In the genomic region with DNA sequence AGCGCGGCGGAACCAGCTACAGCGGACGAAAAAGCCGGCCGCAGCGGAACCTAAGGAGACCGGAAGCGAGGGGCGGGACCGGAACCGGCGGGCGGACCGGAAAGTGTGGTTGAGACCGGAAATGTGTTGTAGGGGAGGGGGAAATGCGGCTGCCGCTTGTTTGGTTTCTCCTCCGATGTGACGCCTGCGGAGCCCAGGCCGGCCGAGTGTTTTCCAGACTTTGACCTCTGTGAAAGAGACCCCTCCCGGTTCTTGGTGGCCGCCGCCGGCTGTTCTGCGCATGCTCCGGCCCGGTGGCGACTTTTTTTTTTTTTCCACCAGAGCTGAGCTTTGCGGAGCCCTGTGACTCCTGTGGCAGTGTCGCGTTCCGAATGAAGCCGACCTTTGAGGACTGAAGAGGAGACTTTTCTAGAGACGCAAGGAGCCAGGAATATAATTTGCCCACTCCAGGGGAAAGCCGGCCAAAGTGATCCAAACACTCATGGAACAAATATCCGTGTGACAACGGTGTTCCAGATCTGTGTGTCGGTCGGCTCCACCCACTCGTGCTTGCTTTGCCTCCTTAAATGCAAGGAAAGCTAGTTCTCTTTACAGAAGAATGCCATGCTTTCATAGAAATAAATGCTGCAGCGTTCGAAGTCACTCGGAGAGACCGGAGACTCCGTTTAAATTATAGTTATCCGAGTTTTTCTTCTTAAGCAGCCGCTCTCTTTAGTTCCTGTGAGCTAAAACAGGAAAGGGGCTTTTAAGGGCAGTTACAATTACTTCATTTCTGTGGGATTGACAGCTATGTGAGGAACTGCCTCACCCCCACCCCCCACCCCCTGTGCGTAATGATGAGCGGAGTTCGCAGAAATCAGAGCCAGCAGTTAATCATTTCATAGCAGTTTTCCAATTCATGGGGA, we compare ENCODE assay signal across 7 mouse cellular contexts. TPM values are rescaled to one million over a fixed set of nuclear protein-coding genes. Genes with fewer than 3 reads are reported as not detected.
A peak's percentile ranks its signal among the peaks of the same experiment; 100 is the strongest.
DNase-seq lines count a peak whose midpoint lies in the region; ATAC-seq lines count a peak whose summit lies in the region.

A gene (minus strand): TSS at position 67 of the 905 bp plus-strand sequence.

- H3K9me3 ChIP-seq in intestine, embryonic 16.5 days (ENCODE audit: control insufficient read depth, low read length), result no peaks in the 10 kb centered on the region
- H3K9me3 ChIP-seq in midbrain, embryonic 11.5 days (ENCODE audit: control insufficient read depth, low read length), result no peaks in the 10 kb centered on the region

- peak; percentile 94 for ATAC-seq in intestine, embryonic 16.5 days
- peak; percentile 97 for ATAC-seq in midbrain, embryonic 11.5 days (ENCODE audit: low FRiP score)

- peak within 1 kb of the TSS; percentile 96 for H3K4me3 ChIP-seq in intestine, embryonic 16.5 days (ENCODE audit: low read length)
- peak within 1 kb of the TSS; percentile 87 for H3K4me3 ChIP-seq in midbrain, embryonic 11.5 days (ENCODE audit: low read depth, low read length)

- intact Hi-C loops in left cerebral cortex, postnatal 36 days (cut with DNase I), result loop anchor here (1.0 kb wide), 1 partner anchor 49 kb away; no protein-coding TSS in a partner anchor

- DNase-seq in adrenal gland, adult 2 months, result peak; percentile 95
- peak; percentile 84 for DNase-seq in embryo, embryonic 11.5 days (ENCODE audit: low read depth, low spot score)
- peak; percentile 92 to 93 for DNase-seq in gastrocnemius, postnatal 4 days (ENCODE audit: low spot score in 2 of 2)
- peak; percentile 91 to 93 for DNase-seq in left cerebral cortex, postnatal 36 days (ENCODE audit: low spot score in 2 of 2)
- DNase-seq in midbrain, embryonic 11.5 days (ENCODE audit: low spot score, missing footprints), result peak; percentile 99
- DNase-seq in skeletal muscle tissue, adult 2 months (ENCODE audit: low read depth, low spot score), result peak; percentile 90

- H3K27ac ChIP-seq in intestine, embryonic 16.5 days (ENCODE audit: low read length), result peak within 1 kb of the TSS; percentile 82
- peak within 1 kb of the TSS; percentile 78 for H3K27ac ChIP-seq in midbrain, embryonic 11.5 days (ENCODE audit: low read depth, low read length)

- peak within 1 kb of the TSS; percentile 86 for H3K4me2 ChIP-seq in intestine, embryonic 16.5 days (ENCODE audit: low read depth, low read length)
- peak within 1 kb of the TSS; percentile 63 for H3K4me2 ChIP-seq in midbrain, embryonic 11.5 days

- WGBS in intestine, embryonic 16.5 days, result under 1% methylated on average over 54 of the region's 54 CpGs
- under 1% methylated on average over 54 of the region's 54 CpGs for WGBS in midbrain, embryonic 11.5 days

- peak within 1 kb of the TSS; percentile 91 for H3K9ac ChIP-seq in intestine, embryonic 16.5 days (ENCODE audit: low read depth, low read length)
- peak within 1 kb of the TSS; percentile 92 for H3K9ac ChIP-seq in midbrain, embryonic 11.5 days (ENCODE audit: low read length)

- no peaks in the 10 kb centered on the region for H3K27me3 ChIP-seq in intestine, embryonic 16.5 days (replicated peaks; ENCODE audit: control insufficient read depth, insufficient read depth, low read length)
- no peaks in the 10 kb centered on the region for H3K27me3 ChIP-seq in midbrain, embryonic 11.5 days (ENCODE audit: control insufficient read depth, insufficient read depth, low read length)

- no peaks in the 10 kb centered on the region for H3K36me3 ChIP-seq in intestine, embryonic 16.5 days (ENCODE audit: control insufficient read depth, insufficient read depth, low read length)
- peaks cover 2% of the 10 kb centered on the region; the same call in 1 of the 2 replicates for H3K36me3 ChIP-seq in midbrain, embryonic 11.5 days (ENCODE audit: control insufficient read depth, insufficient read depth, low read length)

- peaks cover 7% of the 10 kb centered on the region for H3K4me1 ChIP-seq in intestine, embryonic 16.5 days (ENCODE audit: control insufficient read depth, insufficient read depth, low read length)
- peaks cover 11% of the 10 kb centered on the region for H3K4me1 ChIP-seq in midbrain, embryonic 11.5 days (ENCODE audit: control insufficient read depth, insufficient read depth, low read length)

RNA-seq across cellular contexts. Expression of the gene that starts here (rescaled TPM):
- total RNA-seq in adrenal gland, adult 2 months (2021), result 10 to 100 TPM; 34.3 to 47.8 TPM
- polyA plus RNA-seq in adrenal gland, adult 2 months (2012; rRNA removed), result 1.6 and 2.3 TPM in 2 replicates
- 10 to 100 TPM; 20.8 to 25.9 TPM for total RNA-seq in gastrocnemius, postnatal 4 days (2021)
- polyA plus RNA-seq in intestine, embryonic 16.5 days (2015; fragmentation: Nextera tagmentation; extraction: Ambion mirVana), result 42.5 and 51.1 TPM in 2 replicates
- 10 to 100 TPM; 47.7 to 51.7 TPM for total RNA-seq in left cerebral cortex, postnatal 36 days (2021)
- 79.2 and 85.3 TPM in 2 replicates for polyA plus RNA-seq in midbrain, embryonic 11.5 days (2014; fragmentation: Nextera tagmentation; extraction: Ambion mirVana)

Comparison
In these comparisons a context has a peak if more than half of its experiments do, and no peak if none do; other contexts are left out.
1. Peak in every context shown above with its lines: DNase-seq, ATAC-seq, H3K4me3 ChIP-seq and H3K27ac ChIP-seq.
2. RNA of the gene that starts here (polyA plus RNA-seq): 79.2 to 85.3 TPM in midbrain, embryonic 11.5 days and 42.5 to 51.1 TPM in intestine, embryonic 16.5 days; 1.6 to 2.3 TPM in adrenal gland, adult 2 months; every median in the first group is over 10 times any median in the second.